ENCODE assay signal across 10 mouse cellular contexts in the genomic region with DNA sequence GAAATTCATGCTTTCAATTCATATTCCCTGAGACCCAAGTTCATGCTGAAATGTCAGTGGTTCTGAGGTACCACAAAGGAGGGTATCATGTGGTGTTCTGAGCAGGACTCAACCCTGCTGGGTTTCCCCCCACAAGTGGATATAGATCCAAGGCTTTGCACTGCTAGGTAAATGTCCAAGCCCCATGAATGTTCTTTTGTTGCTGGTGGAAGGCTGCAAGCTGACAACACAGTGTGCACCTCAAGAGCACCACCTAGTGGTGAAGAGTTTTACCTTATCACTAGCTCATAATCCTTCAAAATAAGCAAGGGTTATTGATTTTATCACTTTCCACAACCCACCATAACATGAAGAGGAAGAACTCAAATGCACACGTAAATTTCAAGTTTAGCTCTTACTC. TPM values are rescaled to one million over a fixed set of nuclear protein-coding genes. Genes with fewer than 3 reads are reported as not detected.
A peak's percentile ranks its signal among the peaks of the same experiment; 100 is the strongest.
DNase-seq lines count a peak whose midpoint lies in the region; ATAC-seq lines count a peak whose summit lies in the region.
"Had no signal": no experiment of that assay in that cellular context is flagged by ENCODE, and none has a peak within 500 bp of the region (broad histone marks: within the 10 kb centered on the region; RNA-seq: fewer than 3 reads in every experiment).

No protein-coding gene starts in this region.

- H3K27me3 ChIP-seq in hindbrain, embryonic 11.5 days (ENCODE audit: control insufficient read depth, insufficient read depth, low read length), result no peaks in the 10 kb centered on the region
- no peaks in the 10 kb centered on the region for H3K27me3 ChIP-seq in hindbrain, embryonic 10.5 days (ENCODE audit: insufficient read depth, poor library complexity, severe bottlenecking)
- H3K27me3 ChIP-seq: embryonic facial prominence, embryonic 12.5 days; limb, embryonic 13.5 days had no signal

- H3K27ac ChIP-seq in hindbrain, embryonic 11.5 days (ENCODE audit: low read depth, low read length), result no peak overlapping the region
- no peak overlapping the region for H3K27ac ChIP-seq in hindbrain, embryonic 10.5 days
- H3K27ac ChIP-seq: embryonic facial prominence, embryonic 12.5 days; limb, embryonic 13.5 days had no signal

- no peaks in the 10 kb centered on the region for H3K4me1 ChIP-seq in hindbrain, embryonic 11.5 days (replicated peaks; ENCODE audit: control insufficient read depth, insufficient read depth, low read length)
- H3K4me1 ChIP-seq in hindbrain, embryonic 10.5 days (replicated peaks), result no peaks in the 10 kb centered on the region
- H3K4me1 ChIP-seq: embryonic facial prominence, embryonic 12.5 days; limb, embryonic 13.5 days had no signal

- H3K9me3 ChIP-seq in hindbrain, embryonic 11.5 days (ENCODE audit: control insufficient read depth, low read length), result no peaks in the 10 kb centered on the region
- H3K9me3 ChIP-seq in hindbrain, embryonic 10.5 days, result no peaks in the 10 kb centered on the region
- H3K9me3 ChIP-seq: embryonic facial prominence, embryonic 12.5 days; limb, embryonic 13.5 days had no signal

- no peak overlapping the region for H3K9ac ChIP-seq in hindbrain, embryonic 11.5 days (ENCODE audit: low read depth, low read length)
- H3K9ac ChIP-seq: embryonic facial prominence, embryonic 12.5 days; limb, embryonic 13.5 days had no signal

- peak; percentile 84 for DNase-seq in hindbrain, embryonic 11.5 days (ENCODE audit: low spot score)
- DNase-seq in hindbrain, embryonic 10.5 days (ENCODE audit: low spot score), result no peak
- DNase-seq in A20 (ENCODE audit: low read depth, low spot score), result peak; percentile 47
- DNase-seq in Muller cell, postnatal 12 days (ENCODE audit: inconsistent ontology term), result peak; percentile 22
- peak; percentile 87 for DNase-seq in embryo, embryonic 10 days (ENCODE audit: low spot score)
- peak; percentile 37 to 50 for DNase-seq in kidney, postnatal 4 days
- no peak for DNase-seq in gastrocnemius, postnatal 25 days

- peaks cover 5% of the 10 kb centered on the region for H3K36me3 ChIP-seq in hindbrain, embryonic 11.5 days (ENCODE audit: control insufficient read depth, insufficient read depth, low read length)
- peaks cover 96% of the 10 kb centered on the region for H3K36me3 ChIP-seq in hindbrain, embryonic 10.5 days

- no peak overlapping the region for H3K4me3 ChIP-seq in hindbrain, embryonic 11.5 days (ENCODE audit: low read depth, low read length)
- H3K4me3 ChIP-seq in hindbrain, embryonic 10.5 days, result no peak overlapping the region
- H3K4me3 ChIP-seq: embryonic facial prominence, embryonic 12.5 days; limb, embryonic 13.5 days had no signal

- ATAC-seq in hindbrain, embryonic 11.5 days (ENCODE audit: low FRiP score), result peak; percentile 25; the same call in 1 of the 2 replicates
- peak; percentile 59; the same call in 1 of the 2 replicates for ATAC-seq in monocyte, adult 5-6 weeks (replicated peaks; ENCODE audit: insufficient number of reproducible peaks, low FRiP score, low TSS enrichment, poor library complexity, severe bottlenecking)

- 31% methylated on average over 1 of the region's 1 CpGs for whole genome bisulfite sequencing in hindbrain, embryonic 11.5 days
- 38% methylated on average over 1 of the region's 1 CpGs for whole genome bisulfite sequencing in hindbrain, embryonic 10.5 days

- H3K4me2 ChIP-seq in hindbrain, embryonic 11.5 days (replicated peaks; ENCODE audit: low read depth, low read length), result no peak overlapping the region
- H3K4me2 ChIP-seq: embryonic facial prominence, embryonic 12.5 days; limb, embryonic 13.5 days had no signal

RNA-seq across cellular contexts. Expression of gene Car15, which starts 10.8 kb away (rescaled TPM):
- polyA plus RNA-seq in hindbrain, embryonic 11.5 days (2014; fragmentation: Nextera tagmentation; extraction: Ambion mirVana), result 1.8 and 2.9 TPM in 2 replicates
- polyA plus RNA-seq in hindbrain, embryonic 10.5 days (2016; fragmentation: Nextera tagmentation; extraction: Ambion mirVana), result 1.9 and 2.3 TPM in 2 replicates
- 0.43 to 7.7 TPM (median 6.5 TPM) in 3 replicates for total RNA-seq in monocyte, adult 5-6 weeks (2017)
- under 1 TPM; 0.79 to 0.88 TPM for total RNA-seq in gastrocnemius, postnatal 25 days (2021)

RNA-seq across cellular contexts. Expression of gene B830017H08Rik, which starts 16.0 kb away (rescaled TPM):
- 0.20 and 0.49 TPM in 2 replicates for polyA plus RNA-seq in hindbrain, embryonic 11.5 days (2014; fragmentation: Nextera tagmentation; extraction: Ambion mirVana)
- 0.22 TPM in 1 of 2 replicates, not detected in the other for polyA plus RNA-seq in hindbrain, embryonic 10.5 days (2016; fragmentation: Nextera tagmentation; extraction: Ambion mirVana)
- total RNA-seq in monocyte, adult 5-6 weeks (2017), result not detected in 3 replicates
- total RNA-seq in gastrocnemius, postnatal 25 days (2021), result not detected

RNA-seq across cellular contexts. Expression of gene Gm20518, which starts 42.5 kb away (rescaled TPM):
- polyA plus RNA-seq in hindbrain, embryonic 11.5 days (2014; fragmentation: Nextera tagmentation; extraction: Ambion mirVana), result 0.15 and 0.29 TPM in 2 replicates
- polyA plus RNA-seq in hindbrain, embryonic 10.5 days (2016; fragmentation: Nextera tagmentation; extraction: Ambion mirVana), result 0.14 and 0.20 TPM in 2 replicates
- total RNA-seq in monocyte, adult 5-6 weeks (2017), result 2.1 to 2.9 TPM (median 2.5 TPM) in 3 replicates
- total RNA-seq in gastrocnemius, postnatal 25 days (2021), result under 1 TPM in 1 of 2 experiments, not detected in 1; 0.16 TPM

RNA-seq across cellular contexts. Expression of gene Tssk1, which starts 45.1 kb away (rescaled TPM):
- 0.04 and 0.11 TPM in 2 replicates for polyA plus RNA-seq in hindbrain, embryonic 11.5 days (2014; fragmentation: Nextera tagmentation; extraction: Ambion mirVana)
- not detected in 2 replicates for polyA plus RNA-seq in hindbrain, embryonic 10.5 days (2016; fragmentation: Nextera tagmentation; extraction: Ambion mirVana)
- 0.67 TPM in 1 of 3 replicates, not detected in the others for total RNA-seq in monocyte, adult 5-6 weeks (2017)
- under 1 TPM in 1 of 2 experiments, not detected in 1; 0.13 TPM for total RNA-seq in gastrocnemius, postnatal 25 days (2021)

RNA-seq across cellular contexts. Expression of gene Dgcr2, which starts 49.4 kb away (rescaled TPM):
- polyA plus RNA-seq in hindbrain, embryonic 11.5 days (2014; fragmentation: Nextera tagmentation; extraction: Ambion mirVana), result 72.9 and 75.7 TPM in 2 replicates
- 96.0 and 100 TPM in 2 replicates for polyA plus RNA-seq in hindbrain, embryonic 10.5 days (2016; fragmentation: Nextera tagmentation; extraction: Ambion mirVana)
- 24.9 to 38.2 TPM (median 37.0 TPM) in 3 replicates for total RNA-seq in monocyte, adult 5-6 weeks (2017)
- 10 to 100 TPM; 23.0 to 24.7 TPM for total RNA-seq in gastrocnemius, postnatal 25 days (2021)

Comparison
In these comparisons a context has a peak if more than half of its experiments do, and no peak if none do; other contexts are left out.
1. DNase-seq: peak in hindbrain, embryonic 11.5 days (single experiment), A20 (single experiment), Muller cell, postnatal 12 days (single experiment), embryo, embryonic 10 days (single experiment) and kidney, postnatal 4 days (2 of 2); none in hindbrain, embryonic 10.5 days (single experiment) and gastrocnemius, postnatal 25 days (single experiment).